Mouse (Mus musculus): ENCODE data around the gene Exoc2. TPM values are rescaled to one million over a fixed set of nuclear protein-coding genes. Genes with fewer than 3 reads are reported as not detected.

The Exoc2 gene
- polyA plus RNA-seq (2012; rRNA removed) = 44.4 and 45.1 TPM in 2 replicates

GRCm38 (mm10) chr13:30973501-30974246 lies at the start of gene Exoc2, which contains the start of gene Gm5447:
Exoc2 (minus strand) TSS chr13:30974093.
Gm5447 (plus strand) TSS chr13:30974204.

GRCm38 (mm10) chr13:30947540-30947939 lies 26.4 kb downstream of the Exoc2 start, which contains the start of gene Hus1b:
Hus1b (minus strand) TSS chr13:30947759.

Other genes with a start within 250 kb of the Exoc2 start
- gene Irf4, start 224.9 kb downstream of the Exoc2 start, polyA plus RNA-seq (2012; rRNA removed) = 0.08 and 0.10 TPM in 2 replicates
- gene Hus1b, start 26.3 kb downstream of the Exoc2 start, polyA plus RNA-seq (2012; rRNA removed) = 0.17 and 0.21 TPM in 2 replicates
- 0.03 and 0.05 TPM in 2 replicates for gene Gm5447, start 111 bp upstream of the Exoc2 start, polyA plus RNA-seq (2012; rRNA removed)

Measured in central nervous system, embryonic 18 days (tissue).